Mouse (Mus musculus) mouse embryonic stem cell (cell line): ENCODE measurements around the gene Ppip5k1.

Source experiments
- in situ Hi-C, 2 experiments: fragments of 300-500 bp; cut with MboI; formaldehyde crosslinking; loops; 1 replicate in 1 of 2; 3 replicates in 1 of 2; pipeline ENCODE4 v1.14.3; 2019 to 2020; ENCODE audit warnings: low sequenced_read_pairs in 2 of 2, low pct_unique_long_range_greater_than_20kb in 1 of 2, mixed read lengths in 1 of 2; ENCODE audit not compliant: unreplicated experiment in 1 of 2

The Ppip5k1 gene

GRCm38 (mm10) chr2:121316278-121316677 lies 38.9 kb downstream of the Ppip5k1 start:
- in situ Hi-C loops: no loop called here

- in situ Hi-C loops: no loop called here
Observed at GRCm38 (mm10) chr2:121308997-121309416, 46.2 kb downstream of the Ppip5k1 start.

- in situ Hi-C loops: no loop called here
Observed at GRCm38 (mm10) chr2:121300036-121300435, 55.2 kb downstream of the Ppip5k1 start.

- in situ Hi-C loops: no loop called here
Observed at GRCm38 (mm10) chr2:121299471-121299870, 55.7 kb downstream of the Ppip5k1 start.

- in situ Hi-C loops: no loop called here
Observed at GRCm38 (mm10) chr2:121298131-121298530, 57.1 kb downstream of the Ppip5k1 start.

- in situ Hi-C loops: no loop called here
Observed at GRCm38 (mm10) chr2:121297701-121298100, 57.5 kb downstream of the Ppip5k1 start.

- in situ Hi-C loops: no loop called here
Observed at GRCm38 (mm10) chr2:121296754-121297231, 58.4 kb downstream of the Ppip5k1 start.

- in situ Hi-C loops: no loop called here
Observed at GRCm38 (mm10) chr2:121295608-121296571, 59.3 kb downstream of the Ppip5k1 start.

- in situ Hi-C loops: no loop called here
Observed at GRCm38 (mm10) chr2:121294753-121295607, 60.2 kb downstream of the Ppip5k1 start.

- in situ Hi-C loops: no loop called here
Observed at GRCm38 (mm10) chr2:121294182-121294581, 61.0 kb downstream of the Ppip5k1 start.

- in situ Hi-C loops: no loop called here
Observed at GRCm38 (mm10) chr2:121292316-121293013, 62.7 kb downstream of the Ppip5k1 start.

- in situ Hi-C loops: no loop called here
Observed at GRCm38 (mm10) chr2:121289730-121290540, 65.3 kb downstream of the Ppip5k1 start.

GRCm38 (mm10) chr2:121288901-121289729 lies 66.1 kb downstream of the Ppip5k1 start, which contains the start of gene Map1a:
Map1a (plus strand) TSS chr2:121289600.
- in situ Hi-C loops: no loop called here

GRCm38 (mm10) chr2:121287850-121288249 lies 67.3 kb downstream of the Ppip5k1 start:
- in situ Hi-C loops: no loop called here

GRCm38 (mm10) chr2:121271928-121272516 lies 83.2 kb downstream of the Ppip5k1 start:
- in situ Hi-C loops: no loop called here

GRCm38 (mm10) chr2:121271236-121271927 lies 83.8 kb downstream of the Ppip5k1 start, which contains the start of gene Trp53bp1:
Trp53bp1 (minus strand) TSS chr2:121271407.
- in situ Hi-C loops: no loop called here
